Mouse (Mus musculus) gastrocnemius, postnatal 4 days (tissue): ENCODE results near the gene Ptpn14. TPM values are rescaled to one million over a fixed set of nuclear protein-coding genes. Genes with fewer than 3 reads are reported as not detected.

ENCODE experiments used
- DNase-seq, 2 experiments: peaks; one replicate each; pipeline ENCODE4 v3.0.0; 2021 to 2022; ENCODE audit warnings: low spot score in 2 of 2, mixed read lengths in 2 of 2
- total RNA-seq, 2 experiments: library from RNA; stranded (reverse); gene quantifications; 2 replicates each; pipeline ENCODE4 v1.2.3; 2021

Ptpn14 gene
- total RNA-seq, 2 experiments from 2014 or later = 19.7 to 22.1 TPM

DNA sequence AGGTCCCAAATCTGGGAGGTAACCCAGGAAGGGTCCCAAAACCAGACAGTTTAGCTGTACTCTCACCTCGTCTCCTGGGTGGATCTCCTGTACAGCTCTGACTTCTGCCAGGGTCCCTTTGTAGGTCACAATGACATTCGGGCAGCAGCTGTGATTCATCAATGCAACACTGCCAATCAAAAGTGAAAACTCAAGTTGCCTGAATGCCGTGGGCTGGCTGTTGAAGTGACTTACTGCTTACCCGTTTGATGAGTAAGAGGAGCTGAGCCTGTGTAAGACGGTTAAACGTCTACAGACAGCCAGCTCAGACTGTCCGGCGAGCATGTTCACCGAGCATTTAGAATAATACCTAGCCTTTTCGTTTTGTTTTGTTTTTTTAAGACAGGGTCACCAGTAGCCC lies 160.7 kb downstream of the Ptpn14 start:
- no peak for DNase-seq

GRCm38 (mm10) chr1:189894191-189894590 lies 166.1 kb downstream of the Ptpn14 start:
- DNase-seq = no peak

GRCm38 (mm10) chr1:189897861-189898260 lies 169.8 kb downstream of the Ptpn14 start:
- no peak for DNase-seq

- no peak for DNase-seq
These were observed 170.6 kb downstream of the Ptpn14 start for GRCm38 (mm10) chr1:189898708-189899107.

GRCm38 (mm10) chr1:189899526-189899925 lies 171.5 kb downstream of the Ptpn14 start:
- no peak for DNase-seq

DNA sequence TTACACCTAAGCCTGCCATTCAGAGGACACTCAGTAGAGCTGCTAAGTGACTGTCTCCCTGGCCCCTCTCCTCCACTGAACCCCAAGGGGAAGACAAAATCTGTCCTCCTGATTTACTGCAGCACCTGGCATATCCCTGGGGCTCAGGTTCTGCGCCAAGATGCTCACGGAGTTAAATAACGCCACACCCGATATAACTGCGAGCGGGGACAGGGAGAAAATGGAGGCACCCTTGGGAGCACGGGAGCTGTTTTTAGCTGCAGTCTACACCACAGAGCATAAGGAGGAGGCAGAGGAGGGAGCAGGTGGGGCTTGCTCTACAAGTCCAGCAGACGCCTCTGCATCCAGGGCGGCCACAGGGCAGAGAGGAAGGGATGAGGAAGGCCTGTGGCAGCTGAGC lies 174.3 kb downstream of the Ptpn14 start:
- no peak for DNase-seq

DNA sequence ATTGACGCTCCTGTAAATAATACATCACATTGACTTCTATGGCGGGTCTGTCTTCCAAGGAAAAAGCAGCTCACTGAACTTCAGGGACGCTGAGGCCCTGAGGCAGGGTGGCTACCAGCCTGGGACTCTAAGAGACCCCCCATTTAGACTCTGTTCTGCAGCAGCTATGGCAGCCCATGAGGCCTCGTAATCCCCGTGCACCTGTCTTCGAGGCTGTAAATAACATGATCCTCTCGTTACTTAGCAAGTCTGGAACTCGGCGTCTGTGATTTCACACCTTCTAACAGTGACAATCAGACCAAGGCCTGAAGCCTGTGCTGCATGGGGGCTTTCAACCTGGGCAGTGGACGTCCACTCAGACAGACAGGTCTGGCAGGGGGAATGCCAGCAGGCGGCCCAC lies 175.1 kb downstream of the Ptpn14 start:
- no peak for DNase-seq

DNA sequence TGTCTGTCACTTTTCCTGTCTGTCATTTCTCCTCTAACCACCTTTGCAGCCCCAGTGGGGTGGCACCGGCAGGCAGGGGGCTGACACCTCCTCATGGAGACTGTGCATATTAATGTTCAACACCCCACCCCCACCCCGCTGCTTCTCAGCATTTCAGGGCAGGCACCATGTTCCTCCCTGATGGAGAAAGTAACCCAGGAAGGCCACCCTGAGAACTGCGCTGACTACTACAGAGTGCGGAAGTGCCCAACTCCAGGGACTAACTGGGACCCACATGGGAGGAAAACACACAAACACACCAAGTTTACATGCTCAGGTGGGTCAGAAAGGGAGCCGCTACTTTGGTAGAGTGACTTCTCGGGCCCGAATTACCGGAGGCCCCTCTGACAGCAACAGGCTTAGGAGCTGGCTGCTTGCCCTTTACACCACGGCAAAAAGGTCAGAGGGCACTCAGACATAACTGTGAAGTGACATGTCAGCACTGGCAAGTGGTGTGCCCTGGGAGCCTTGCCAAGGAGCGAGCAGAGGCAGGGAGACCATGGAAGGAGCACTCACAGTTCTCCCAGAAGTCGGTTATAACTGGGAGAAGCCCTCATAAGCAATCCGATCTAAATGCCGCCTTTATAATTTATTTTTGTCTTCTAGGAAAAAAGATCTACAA lies 182.7 kb downstream of the Ptpn14 start:
- DNase-seq = peak in 1 of 2 experiments; percentile 62

DNA sequence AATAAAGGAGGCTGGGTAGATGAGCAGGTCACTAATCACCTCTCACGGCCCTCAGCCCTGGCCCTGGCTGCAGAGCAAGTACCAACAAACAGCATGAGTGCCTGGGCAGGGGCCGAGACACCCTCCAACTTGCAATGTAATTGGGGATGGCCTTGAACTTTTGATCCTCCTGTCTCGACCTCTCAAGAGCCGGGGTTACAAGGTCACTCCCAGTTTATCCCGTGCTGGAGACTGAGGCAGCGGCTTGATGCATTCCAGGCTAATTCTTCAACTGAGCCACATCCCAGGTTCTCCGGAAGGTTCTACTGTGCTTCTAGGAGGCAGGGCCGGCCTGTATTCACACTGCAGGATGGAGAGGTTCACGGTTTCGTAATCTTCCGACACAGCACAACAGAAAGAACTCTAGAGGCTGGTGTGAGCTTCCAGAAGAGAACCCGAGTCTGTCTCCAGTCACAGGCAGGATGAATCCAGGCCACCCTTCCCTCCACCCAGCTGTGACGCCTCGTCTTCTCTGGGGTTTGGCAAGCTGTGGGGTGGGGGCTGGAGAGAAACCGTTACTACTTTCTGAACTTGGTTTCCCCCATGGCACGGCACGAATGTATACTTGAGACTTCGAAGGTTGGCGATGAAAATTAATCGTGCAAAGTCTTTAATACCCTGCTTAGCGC lies 185.2 kb downstream of the Ptpn14 start:
- no peak for DNase-seq

DNA sequence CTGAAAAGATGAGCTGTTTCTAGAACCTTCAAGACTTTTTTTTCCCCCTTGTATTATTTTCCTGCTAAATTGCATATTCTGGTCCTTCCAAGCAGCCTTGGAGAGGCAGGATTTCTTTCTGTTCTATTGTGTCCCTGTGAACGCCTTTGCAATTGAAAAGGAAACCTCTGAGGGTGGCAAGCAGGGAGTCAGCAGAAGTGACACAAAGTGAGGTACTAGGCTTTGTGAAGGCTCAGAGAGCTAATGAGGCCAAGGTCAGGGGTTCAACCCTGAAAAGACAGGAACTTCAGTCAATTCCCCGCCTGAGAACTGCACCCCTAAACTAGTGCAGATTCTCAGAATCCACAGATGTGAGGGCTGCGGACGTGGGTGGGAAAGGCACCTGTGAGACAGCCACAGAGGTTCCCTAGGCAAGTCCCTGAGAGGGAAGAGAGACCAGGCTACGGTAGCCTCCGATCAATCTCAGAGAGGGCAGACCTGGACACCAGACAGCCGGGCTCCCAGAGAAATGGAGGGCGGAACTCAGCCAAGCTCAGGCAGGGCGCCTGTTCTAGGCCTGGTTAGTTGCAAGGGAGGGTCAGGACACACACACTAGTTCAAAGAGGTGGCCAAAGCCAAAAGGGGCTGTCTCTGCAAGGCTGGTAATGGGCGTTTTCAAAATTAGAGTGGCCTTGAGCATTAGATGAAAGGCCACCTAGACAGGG lies 188.5 kb downstream of the Ptpn14 start:
- DNase-seq = no peak

DNA sequence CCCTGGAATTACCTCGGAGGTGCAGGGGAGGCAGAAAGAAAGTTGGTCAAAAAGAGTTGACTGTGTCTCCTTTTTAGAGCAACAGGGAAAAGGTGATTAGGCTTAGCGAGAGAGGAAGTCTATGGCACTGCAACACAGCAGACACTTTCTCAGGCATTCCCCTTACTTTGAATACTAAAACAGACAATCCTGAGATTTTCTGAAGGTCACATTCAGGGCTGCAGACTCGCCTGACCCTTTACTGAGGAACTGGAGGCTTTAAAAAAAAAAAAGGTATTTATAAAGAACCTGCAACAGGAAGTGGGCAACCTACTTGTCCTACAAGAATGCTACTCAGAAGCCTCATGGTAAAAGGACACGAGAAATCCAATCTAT lies 189.0 kb downstream of the Ptpn14 start:
- DNase-seq = no peak

- DNase-seq = no peak
These were observed 191.7 kb downstream of the Ptpn14 start for GRCm38 (mm10) chr1:189919756-189920155.

GRCm38 (mm10) chr1:189920701-189921567 lies 192.9 kb downstream of the Ptpn14 start:
- DNase-seq = no peak

DNA sequence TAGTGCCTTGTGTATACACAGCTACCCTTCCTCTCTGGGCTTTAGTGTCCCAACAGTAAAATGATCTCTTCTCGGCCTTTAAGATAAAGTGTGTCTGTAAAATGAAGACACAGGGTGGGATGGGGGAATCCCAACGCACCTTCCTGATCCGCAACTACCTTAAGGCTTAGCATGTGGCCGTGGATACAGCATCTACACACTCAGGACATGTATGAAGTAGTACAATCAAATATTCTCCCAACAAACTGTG lies 193.4 kb downstream of the Ptpn14 start:
- no peak for DNase-seq

GRCm38 (mm10) chr1:189921818-189922592 lies 193.9 kb downstream of the Ptpn14 start, which contains the start of gene Smyd2:
TSS of gene Smyd2 (minus strand) at chr1:189922363.
- DNase-seq = peak; percentile 57 to 67

GRCm38 (mm10) chr1:189922721-189923120 lies 194.7 kb downstream of the Ptpn14 start:
- DNase-seq = no peak

- no peak for DNase-seq
These were observed 195.1 kb downstream of the Ptpn14 start for GRCm38 (mm10) chr1:189923157-189923556.

DNA sequence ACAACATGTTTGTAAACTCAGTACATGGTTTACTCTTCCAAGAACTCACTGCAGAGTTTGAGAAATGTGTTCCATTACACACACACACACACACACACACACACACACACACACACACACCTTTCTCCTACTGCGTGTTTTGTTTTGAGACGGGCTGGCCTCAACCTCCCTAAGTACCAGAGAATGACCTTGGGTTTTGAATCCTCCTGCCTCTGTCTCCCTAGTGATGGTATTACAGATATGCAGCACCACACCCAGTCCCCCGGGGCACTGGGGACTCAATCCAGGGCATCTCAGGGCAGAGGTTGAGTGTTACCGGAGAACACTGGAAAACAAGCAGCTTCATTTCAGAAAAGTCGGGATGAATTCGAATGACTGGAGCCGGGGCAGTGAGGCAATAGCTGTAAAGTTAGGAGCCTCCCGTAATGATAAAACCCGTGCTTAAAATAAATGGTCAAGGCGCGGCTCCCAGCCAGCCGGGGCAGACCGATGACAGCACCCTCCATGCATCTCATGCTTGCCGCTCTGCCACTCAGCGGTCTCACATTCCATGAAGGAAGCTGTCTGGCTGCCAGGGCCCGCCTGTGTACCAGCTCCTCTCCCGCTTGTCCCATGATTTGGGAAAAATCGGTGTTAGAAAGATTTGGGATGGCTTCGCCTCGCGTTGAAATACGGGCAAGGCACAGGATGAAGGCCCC lies 196.0 kb downstream of the Ptpn14 start:
- peak in 1 of 2 experiments; percentile 54 for DNase-seq

DNA sequence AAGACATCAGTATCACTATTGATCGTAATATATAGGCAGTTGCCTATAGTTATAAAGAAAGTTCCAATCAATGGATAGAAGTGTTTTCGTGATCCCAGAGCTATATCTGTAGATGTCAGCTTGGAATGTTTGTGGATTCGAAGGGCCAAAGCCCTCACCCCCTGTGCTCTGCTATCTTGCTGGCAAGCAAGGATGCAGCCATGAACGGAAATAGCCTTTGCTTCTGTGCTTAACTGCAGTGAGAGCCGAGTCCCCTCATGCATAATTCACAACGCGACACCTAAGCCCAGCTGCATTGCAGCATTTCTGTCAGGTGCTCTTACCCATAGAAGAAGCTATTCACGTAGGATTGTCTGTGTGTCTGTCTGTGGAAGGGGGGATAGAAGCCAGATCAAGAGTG lies 198.2 kb downstream of the Ptpn14 start:
- DNase-seq = no peak
